Mouse (Mus musculus): Measurements from ENCODE around the gene Rasgef1b. TPM values are rescaled to one million over a fixed set of nuclear protein-coding genes. Genes with fewer than 3 reads are reported as not detected.

Rasgef1b gene
- polyA plus RNA-seq, 1 experiment from 2014 or later = 16.3 TPM

DNA sequence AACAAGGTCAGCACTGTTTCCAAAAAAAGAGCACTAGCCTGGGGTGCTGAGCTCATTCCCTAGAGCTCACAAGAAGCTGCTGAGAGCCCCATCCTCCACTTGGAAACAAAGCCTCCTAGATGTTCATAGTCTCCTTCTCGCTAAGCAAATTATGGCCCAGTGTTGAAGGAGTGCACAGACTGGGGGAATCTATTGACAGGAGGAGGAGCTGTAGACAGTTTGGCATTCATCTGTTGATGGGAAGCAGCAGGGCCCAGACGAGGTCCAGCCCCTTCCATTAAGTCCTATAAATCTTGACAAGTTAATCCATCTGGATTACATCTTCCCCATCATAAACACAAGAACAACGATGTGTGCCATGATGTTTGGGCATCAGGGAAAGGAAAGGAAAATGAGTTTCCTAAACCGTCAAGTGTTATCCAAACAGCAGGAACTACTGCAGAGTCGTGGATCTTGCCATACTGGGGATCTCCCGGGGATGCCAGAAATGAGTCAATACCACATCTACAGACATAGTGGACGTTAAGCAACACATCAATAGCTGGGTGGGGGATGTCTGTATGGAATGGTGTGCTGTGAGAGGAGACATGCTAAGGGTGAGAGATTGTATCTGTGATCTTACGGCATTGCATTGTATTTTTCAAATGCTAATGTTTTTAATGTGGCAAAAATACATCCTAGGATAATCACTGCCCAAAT lies 206.1 kb downstream of the Rasgef1b start:
- no peaks in the 10 kb centered on the region for H3K9me3 ChIP-seq
- H3K27me3 ChIP-seq = no peaks in the 10 kb centered on the region
- no peak overlapping the region for H3K9ac ChIP-seq
- H3K4me2 ChIP-seq = peak overlapping the region; percentile 5; the same call in 1 of the 2 replicates
- peak; percentile 93 for ATAC-seq (ENCODE audit: borderline replicate concordance, extremely low read depth, low FRiP score, low TSS enrichment)
- no peaks in the 10 kb centered on the region for H3K36me3 ChIP-seq
- H3K4me1 ChIP-seq = peaks cover 44% of the 10 kb centered on the region
- no peak overlapping the region for H3K4me3 ChIP-seq
- 25% methylated on average over 8 of the region's 8 CpGs for WGBS
- peak overlapping the region; percentile 80 for H3K27ac ChIP-seq

DNA sequence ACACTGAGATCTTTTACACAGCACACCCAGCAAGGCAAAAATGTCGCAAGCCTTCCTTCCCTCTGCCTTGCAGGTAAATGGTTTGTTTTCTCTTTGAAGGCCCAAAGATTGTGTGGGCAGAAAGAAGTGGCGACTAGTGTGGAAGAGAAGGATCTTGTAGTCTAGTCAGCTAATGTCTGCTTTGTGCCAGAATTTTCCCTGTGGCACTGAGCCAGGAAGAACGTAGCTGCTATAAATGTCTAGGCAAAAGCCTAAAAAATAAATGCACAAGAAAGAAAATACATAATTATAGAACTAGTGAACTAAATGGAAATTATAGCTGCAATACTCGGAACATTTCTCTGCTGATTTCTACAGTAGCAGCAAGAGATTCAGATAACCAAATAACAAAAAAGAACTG lies 207.5 kb downstream of the Rasgef1b start:
- Histone ChIP-seq H3K4me3 (no peak overlapping the region), H3K4me1 (peaks cover 35% of the 10 kb centered on the region), H3K27me3 (no peaks in the 10 kb centered on the region), H3K4me2 (no peak overlapping the region), H3K27ac (peak overlapping the region; percentile 8; the same call in 1 of the 2 replicates), H3K36me3 (no peaks in the 10 kb centered on the region), H3K9me3 (no peaks in the 10 kb centered on the region), H3K9ac (no peak overlapping the region)
- WGBS = 43% methylated on average over 4 of the region's 4 CpGs
- no peak for ATAC-seq (ENCODE audit: borderline replicate concordance, extremely low read depth, low FRiP score, low TSS enrichment)

GRCm38 (mm10) chr5:99519556-99519955 lies 209.3 kb downstream of the Rasgef1b start:
- no peak for ATAC-seq (ENCODE audit: borderline replicate concordance, extremely low read depth, low FRiP score, low TSS enrichment)
- no peak overlapping the region for H3K27ac ChIP-seq
- H3K27me3 ChIP-seq = no peaks in the 10 kb centered on the region
- H3K4me3 ChIP-seq = no peak overlapping the region
- H3K9ac ChIP-seq = no peak overlapping the region
- no peak overlapping the region for H3K4me2 ChIP-seq
- no peaks in the 10 kb centered on the region for H3K9me3 ChIP-seq
- H3K4me1 ChIP-seq = peaks cover 35% of the 10 kb centered on the region
- no peaks in the 10 kb centered on the region for H3K36me3 ChIP-seq
- WGBS = 75% methylated on average over 2 of the region's 2 CpGs

DNA sequence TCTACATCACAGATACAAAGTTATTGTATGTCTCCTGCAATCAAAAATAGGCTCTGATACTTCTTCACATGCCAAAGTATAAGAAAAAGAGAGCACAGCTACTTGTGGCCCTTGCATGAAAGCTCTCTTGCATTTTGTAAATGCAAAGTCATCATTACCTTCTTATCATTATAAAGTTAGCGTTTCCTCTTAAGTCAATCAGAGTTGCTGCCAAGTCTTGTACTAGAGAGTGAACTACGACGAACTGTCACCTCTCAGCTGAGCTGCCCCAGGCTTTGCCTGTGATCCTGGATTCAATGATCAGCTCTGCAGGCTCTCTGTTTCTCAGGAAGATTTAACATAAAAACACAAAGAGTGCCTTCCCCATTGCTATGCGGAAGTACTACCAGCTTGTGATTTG lies 209.8 kb downstream of the Rasgef1b start:
- H3K4me2 ChIP-seq = no peak overlapping the region
- H3K36me3 ChIP-seq = no peaks in the 10 kb centered on the region
- no peaks in the 10 kb centered on the region for H3K9me3 ChIP-seq
- H3K27ac ChIP-seq = no peak overlapping the region
- ATAC-seq (ENCODE audit: borderline replicate concordance, extremely low read depth, low FRiP score, low TSS enrichment) = no peak
- H3K4me3 ChIP-seq = no peak overlapping the region
- H3K4me1 ChIP-seq = peaks cover 34% of the 10 kb centered on the region
- 37% methylated on average over 4 of the region's 4 CpGs for WGBS
- no peaks in the 10 kb centered on the region for H3K27me3 ChIP-seq
- no peak overlapping the region for H3K9ac ChIP-seq

DNA sequence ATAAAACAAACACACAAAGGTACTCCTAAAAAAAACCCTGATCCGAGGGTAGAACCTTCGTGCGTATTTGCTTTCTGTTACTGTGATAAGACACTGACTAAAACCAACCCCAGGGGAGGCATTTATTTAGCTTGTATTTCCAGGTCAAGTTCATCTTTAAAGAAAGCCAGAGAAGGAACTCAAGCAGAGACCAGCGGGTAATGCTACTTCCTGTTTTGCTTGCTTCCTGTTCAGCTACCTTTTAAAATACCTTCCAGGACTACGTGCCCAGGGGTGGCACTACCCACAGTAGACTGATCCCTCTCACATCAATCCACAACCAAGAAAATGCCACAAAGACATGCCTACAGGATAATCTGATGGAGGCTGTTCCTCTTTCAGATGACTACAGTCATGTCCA lies 212.7 kb downstream of the Rasgef1b start:
- H3K4me3 ChIP-seq = no peak overlapping the region

GRCm38 (mm10) chr5:99515764-99516163 lies 213.1 kb downstream of the Rasgef1b start:
- WGBS = 55% methylated on average over 4 of the region's 4 CpGs
- H3K9ac ChIP-seq = no peak overlapping the region
- H3K4me3 ChIP-seq = no peak overlapping the region
- H3K36me3 ChIP-seq = no peaks in the 10 kb centered on the region
- peaks cover 10% of the 10 kb centered on the region; the same call in 1 of the 2 replicates for H3K4me1 ChIP-seq
- no peak for ATAC-seq (ENCODE audit: borderline replicate concordance, extremely low read depth, low FRiP score, low TSS enrichment)
- no peaks in the 10 kb centered on the region for H3K27me3 ChIP-seq
- no peak overlapping the region for H3K27ac ChIP-seq
- no peak overlapping the region for H3K4me2 ChIP-seq
- H3K9me3 ChIP-seq = no peaks in the 10 kb centered on the region

More for the DNA sequence above, 212.7 kb downstream of the Rasgef1b start:
- no peak overlapping the region for H3K4me2 ChIP-seq
- WGBS = 80% methylated on average over 5 of the region's 5 CpGs
- no peak overlapping the region for H3K9ac ChIP-seq
- H3K27me3 ChIP-seq = no peaks in the 10 kb centered on the region
- H3K36me3 ChIP-seq = no peaks in the 10 kb centered on the region
- no peak for ATAC-seq (ENCODE audit: borderline replicate concordance, extremely low read depth, low FRiP score, low TSS enrichment)
- H3K27ac ChIP-seq = no peak overlapping the region
- H3K9me3 ChIP-seq = no peaks in the 10 kb centered on the region
- H3K4me1 ChIP-seq = peaks cover 13% of the 10 kb centered on the region; the same call in 1 of the 2 replicates

GRCm38 (mm10) chr5:99513209-99513880 lies 215.5 kb downstream of the Rasgef1b start:
- H3K4me3 ChIP-seq = no peak overlapping the region
- H3K27ac ChIP-seq = no peak overlapping the region
- no peaks in the 10 kb centered on the region for H3K36me3 ChIP-seq
- 79% methylated on average over 9 of the region's 9 CpGs for WGBS
- no peak overlapping the region for H3K9ac ChIP-seq
- ATAC-seq (ENCODE audit: borderline replicate concordance, extremely low read depth, low FRiP score, low TSS enrichment) = no peak
- no peaks in the 10 kb centered on the region for H3K4me1 ChIP-seq
- H3K4me2 ChIP-seq = no peak overlapping the region
- no peaks in the 10 kb centered on the region for H3K9me3 ChIP-seq
- no peaks in the 10 kb centered on the region for H3K27me3 ChIP-seq

- H3K4me1 ChIP-seq = no peaks in the 10 kb centered on the region
- H3K4me3 ChIP-seq = no peak overlapping the region
- ATAC-seq (ENCODE audit: borderline replicate concordance, extremely low read depth, low FRiP score, low TSS enrichment) = no peak
- 72% methylated on average over 11 of the region's 11 CpGs for WGBS
- no peaks in the 10 kb centered on the region for H3K36me3 ChIP-seq
- H3K27me3 ChIP-seq = no peaks in the 10 kb centered on the region
- H3K4me2 ChIP-seq = no peak overlapping the region
- H3K9me3 ChIP-seq = no peaks in the 10 kb centered on the region
- no peak overlapping the region for H3K27ac ChIP-seq
- H3K9ac ChIP-seq = no peak overlapping the region
These were observed 217.8 kb downstream of the Rasgef1b start for GRCm38 (mm10) chr5:99511081-99511480.

DNA sequence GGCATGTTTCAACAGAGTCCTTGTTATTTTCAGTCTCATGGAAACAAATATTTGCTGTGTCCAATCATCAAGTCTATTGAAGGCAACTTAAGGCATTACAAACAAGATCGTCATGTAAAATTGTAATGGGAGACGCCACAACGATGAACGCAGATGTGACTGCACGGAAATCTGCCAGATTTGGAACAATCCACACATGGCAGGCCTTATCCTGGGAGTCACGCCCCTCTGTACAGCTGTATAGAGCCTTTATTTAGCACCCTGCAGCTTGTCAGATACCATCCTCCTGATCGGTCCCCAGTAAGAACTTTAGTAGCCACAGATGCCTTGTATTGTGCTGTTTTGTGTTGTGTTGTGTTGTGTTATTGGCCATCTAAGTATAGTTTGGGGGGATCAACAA lies 222.8 kb downstream of the Rasgef1b start:
- Histone ChIP-seq H3K36me3 (no peaks in the 10 kb centered on the region), H3K9ac (no peak overlapping the region), H3K27me3 (no peaks in the 10 kb centered on the region), H3K4me3 (no peak overlapping the region), H3K4me2 (no peak overlapping the region), H3K27ac (no peak overlapping the region), H3K9me3 (no peaks in the 10 kb centered on the region), H3K4me1 (peaks cover 6% of the 10 kb centered on the region; the same call in 1 of the 2 replicates)
- ATAC-seq (ENCODE audit: borderline replicate concordance, extremely low read depth, low FRiP score, low TSS enrichment) = no peak
- 84% methylated on average over 7 of the region's 7 CpGs for WGBS

DNA sequence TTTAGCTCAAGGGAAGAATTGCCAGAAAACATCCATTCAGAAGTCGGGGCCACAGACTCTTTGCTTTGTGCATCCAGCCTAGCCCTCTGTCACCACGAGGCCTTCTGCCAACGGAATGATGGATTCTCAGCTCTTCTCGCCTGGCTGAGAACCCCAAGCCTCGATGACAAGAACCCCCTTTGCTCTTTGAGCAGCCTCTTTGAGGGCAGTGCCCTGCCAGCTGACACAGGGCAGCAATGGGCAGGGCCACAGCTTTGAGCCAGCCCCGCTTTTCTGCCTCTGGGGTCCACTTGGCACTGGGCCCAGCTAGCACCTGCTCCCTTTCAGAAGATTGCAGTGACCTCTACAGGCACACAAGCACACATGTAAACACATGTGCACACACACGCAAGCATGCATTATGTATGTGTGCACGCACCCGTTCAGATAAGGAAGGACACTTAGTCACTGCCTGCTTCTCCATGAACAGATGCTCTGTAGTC lies 224.5 kb downstream of the Rasgef1b start:
- Histone ChIP-seq H3K4me1 (peaks cover 8% of the 10 kb centered on the region; the same call in 1 of the 2 replicates), H3K27me3 (no peaks in the 10 kb centered on the region), H3K27ac (no peak overlapping the region), H3K36me3 (no peaks in the 10 kb centered on the region), H3K4me3 (no peak overlapping the region), H3K9me3 (no peaks in the 10 kb centered on the region), H3K4me2 (no peak overlapping the region), H3K9ac (no peak overlapping the region)
- 49% methylated on average over 9 of the region's 9 CpGs for WGBS
- no peak; the same call in 1 of the 2 replicates for ATAC-seq (ENCODE audit: borderline replicate concordance, extremely low read depth, low FRiP score, low TSS enrichment)

- Histone ChIP-seq H3K4me3 (no peak overlapping the region), H3K4me1 (peaks cover 14% of the 10 kb centered on the region; the same call in 1 of the 2 replicates), H3K27ac (no peak overlapping the region), H3K36me3 (no peaks in the 10 kb centered on the region), H3K4me2 (no peak overlapping the region), H3K27me3 (no peaks in the 10 kb centered on the region), H3K9ac (no peak overlapping the region), H3K9me3 (no peaks in the 10 kb centered on the region)
- 87% methylated on average over 9 of the region's 9 CpGs for WGBS
- ATAC-seq (ENCODE audit: borderline replicate concordance, extremely low read depth, low FRiP score, low TSS enrichment) = no peak
These were observed 226.2 kb downstream of the Rasgef1b start for GRCm38 (mm10) chr5:99502681-99503080.

- Histone ChIP-seq H3K9ac (no peak overlapping the region), H3K4me2 (no peak overlapping the region), H3K9me3 (no peaks in the 10 kb centered on the region), H3K4me1 (peaks cover 22% of the 10 kb centered on the region), H3K27ac (no peak overlapping the region), H3K4me3 (no peak overlapping the region), H3K36me3 (no peaks in the 10 kb centered on the region), H3K27me3 (no peaks in the 10 kb centered on the region)
- 52% methylated on average over 7 of the region's 7 CpGs for WGBS
- no peak for ATAC-seq (ENCODE audit: borderline replicate concordance, extremely low read depth, low FRiP score, low TSS enrichment)
These were observed 229.3 kb downstream of the Rasgef1b start for GRCm38 (mm10) chr5:99499404-99500089.
